Mouse (Mus musculus) heart, adult 8-10 months (tissue): ENCODE measurements around the gene Mpv17l2. TPM values are rescaled to one million over a fixed set of nuclear protein-coding genes. Genes with fewer than 3 reads are reported as not detected.

Experiments used
- DNase-seq: peaks from one replicate; pipeline ENCODE4 v3.0.0; 2022; ENCODE audit warnings: low spot score
- total RNA-seq, 4 experiments: library from RNA; stranded (reverse); gene quantifications; 2 replicates each; pipeline ENCODE4 v1.2.4; 2022

The Mpv17l2 gene
- total RNA-seq = 10 to 100 TPM; 23.2 to 32.5 (median 27.7) TPM

DNA sequence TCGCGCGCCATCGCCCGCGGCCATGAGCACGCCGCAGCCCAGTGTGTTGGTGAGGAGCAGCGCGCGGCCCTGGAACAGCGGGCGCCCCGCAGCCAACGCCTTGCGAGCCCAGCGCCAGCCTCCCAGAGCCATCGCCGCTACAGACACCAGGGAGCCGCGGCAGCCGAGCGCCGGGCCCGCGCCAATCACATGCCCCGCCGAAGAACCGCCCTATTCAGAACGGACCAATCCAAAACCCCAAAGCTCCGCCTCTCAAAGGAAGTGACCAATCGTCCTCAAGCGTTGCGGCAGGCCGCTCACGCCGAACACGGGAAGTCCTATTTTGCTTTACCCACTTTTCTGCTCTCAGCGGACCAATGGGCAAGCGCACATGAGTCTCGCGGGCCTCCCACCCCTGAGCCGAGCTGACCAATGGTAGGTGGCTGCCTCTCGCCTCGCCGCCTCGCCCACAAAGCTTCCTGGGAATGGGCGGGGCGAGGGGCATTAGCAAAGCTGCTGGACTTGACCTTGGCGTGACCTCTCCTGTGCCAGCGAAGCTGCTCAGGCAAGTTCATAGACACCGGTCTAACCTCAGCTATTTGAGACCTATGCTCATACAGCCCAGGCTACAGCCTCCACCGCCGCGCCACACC lies at the start of gene Mpv17l2:
Gene Mpv17l2 (minus strand): TSS at position 172 of the 632 bp plus-strand sequence.
- peak; percentile 97 for DNase-seq

DNA sequence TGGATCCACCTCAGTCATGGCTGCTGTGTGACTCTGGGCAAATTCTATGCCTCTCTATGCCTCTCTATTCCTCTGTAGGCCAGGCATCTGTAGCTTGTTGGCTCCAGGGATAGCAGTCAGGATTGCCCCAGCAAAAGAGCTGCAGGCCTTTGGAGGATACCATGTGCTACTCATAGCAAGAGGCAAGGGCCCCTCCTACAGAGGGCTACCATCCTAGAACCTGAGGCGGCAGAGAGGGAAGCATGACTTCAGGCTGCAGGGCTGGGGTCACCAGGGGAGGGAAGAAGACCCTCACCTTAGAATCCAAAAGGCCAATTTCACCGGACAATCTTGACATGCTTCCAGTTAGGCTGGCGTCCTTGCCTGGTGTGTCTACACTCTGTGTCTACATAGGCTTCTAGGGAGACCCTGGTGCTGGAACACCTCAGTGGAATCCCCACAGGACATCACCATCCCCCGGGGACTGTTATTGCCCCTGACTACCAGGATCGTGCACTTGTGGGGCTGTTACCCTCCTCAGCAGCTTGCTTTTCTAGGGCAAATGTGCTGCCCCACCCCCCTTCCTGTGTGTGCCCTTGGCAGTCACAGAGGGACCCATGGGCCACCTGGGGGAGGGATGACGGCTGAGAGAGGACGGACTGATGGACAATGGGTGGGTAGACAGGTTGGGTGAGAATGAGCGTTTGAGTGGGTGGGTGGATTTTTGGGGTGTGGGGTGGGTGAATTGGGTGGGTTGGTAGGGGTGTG lies 48.4 kb upstream of the Mpv17l2 start:
- DNase-seq = no peak

DNA sequence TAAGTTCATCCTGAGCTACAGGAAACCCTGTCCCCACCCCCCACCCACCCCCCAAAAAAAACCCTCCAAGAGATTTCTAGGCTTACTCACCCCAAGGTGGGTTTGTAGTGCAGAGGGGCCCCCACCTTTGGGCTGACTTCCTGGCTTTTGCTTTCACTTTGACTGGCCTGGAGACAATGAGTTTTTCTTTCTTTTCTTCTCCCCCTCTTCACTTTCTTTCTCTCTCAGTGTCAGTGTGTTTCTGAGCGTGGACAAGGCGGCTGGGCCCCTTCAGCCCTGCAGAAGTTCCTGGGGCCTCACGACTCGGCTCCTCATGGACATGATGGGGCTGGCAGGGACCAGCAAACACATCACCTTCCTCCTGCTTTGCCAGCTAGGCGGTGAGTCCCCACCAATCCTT lies 47.5 kb upstream of the Mpv17l2 start, which contains the start of gene Il12rb1:
Gene Il12rb1 (plus strand): TSS at position 211 of the 400 bp plus-strand sequence.
- no peak for DNase-seq

DNA sequence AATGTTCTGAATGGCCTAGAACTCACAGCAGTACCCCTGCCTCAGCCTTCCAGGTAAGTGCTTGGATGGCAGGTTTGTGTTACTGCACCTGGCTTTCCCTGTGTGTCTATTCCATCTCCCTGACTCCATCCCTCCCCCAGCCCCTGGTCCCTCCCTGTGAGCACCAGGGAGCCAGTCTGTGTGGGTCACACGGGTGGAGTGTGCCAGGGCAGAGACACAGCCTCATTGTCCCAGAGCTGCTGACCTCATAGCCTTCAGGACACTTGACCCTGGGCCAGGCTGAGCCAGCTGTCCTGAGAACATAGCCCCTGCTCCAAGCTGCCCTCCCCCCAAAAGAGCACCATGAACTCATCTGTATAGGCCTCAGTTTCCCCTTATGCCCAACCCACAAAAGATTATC lies 46.6 kb upstream of the Mpv17l2 start:
- DNase-seq = no peak

DNA sequence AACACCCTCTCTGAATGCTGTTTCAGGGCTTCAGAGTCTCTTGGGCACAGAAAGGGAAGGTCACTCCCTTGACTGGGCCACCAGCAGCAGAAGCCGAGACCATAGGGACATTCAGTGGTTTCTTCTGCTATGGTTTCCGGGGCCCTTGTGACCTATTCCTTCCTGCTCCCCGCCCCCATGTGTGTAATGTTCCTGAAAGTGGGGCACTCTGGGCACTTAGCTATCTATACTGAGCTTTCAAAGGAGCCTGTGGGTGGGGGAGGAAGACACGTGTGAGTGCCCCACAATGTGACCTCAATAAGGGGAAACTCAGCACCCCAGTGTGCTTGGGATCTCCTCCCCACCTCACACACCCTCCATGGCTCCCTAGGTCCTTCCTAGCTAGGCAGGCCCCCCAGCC lies 45.8 kb upstream of the Mpv17l2 start:
- DNase-seq = peak; percentile 49

DNA sequence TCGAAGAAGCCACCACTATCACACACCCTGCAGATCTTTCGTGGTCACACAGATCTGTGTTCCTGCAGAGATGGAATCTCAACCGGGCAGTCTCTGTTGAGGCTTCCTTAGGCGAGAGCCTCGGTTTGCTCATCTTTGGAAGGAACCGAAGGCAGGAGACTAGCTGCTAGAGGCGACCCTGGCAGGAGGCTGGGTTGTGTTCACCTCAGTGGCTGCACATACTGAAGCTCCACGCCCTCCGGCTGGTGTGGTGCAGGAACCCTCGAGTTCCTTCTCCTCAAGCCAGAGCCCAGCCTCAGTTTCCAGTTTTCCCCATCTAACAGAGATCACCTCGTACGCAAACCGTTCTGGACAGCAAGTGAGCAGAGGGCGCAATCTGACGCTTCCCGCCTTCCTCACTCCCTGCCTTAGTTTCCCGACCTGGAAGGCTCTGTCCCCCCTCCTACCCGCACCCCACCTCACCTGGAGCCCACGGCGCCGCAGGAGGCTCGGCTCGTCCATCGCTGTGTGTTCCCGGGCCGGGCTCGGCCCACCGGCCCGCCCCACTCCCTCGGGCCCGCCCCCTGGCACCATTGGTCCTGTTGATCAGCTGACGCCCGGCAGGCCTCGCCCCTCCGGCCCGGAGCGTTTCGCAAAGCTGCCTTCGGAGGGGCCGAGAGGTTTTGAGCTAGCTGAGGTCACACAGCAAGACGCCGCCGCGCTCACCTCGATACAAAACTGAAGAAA lies 43.9 kb upstream of the Mpv17l2 start, which contains the start of gene Mast3:
Gene Mast3 (minus strand): TSS at position 574 of the 726 bp plus-strand sequence.
- DNase-seq = peak; percentile 80

DNA sequence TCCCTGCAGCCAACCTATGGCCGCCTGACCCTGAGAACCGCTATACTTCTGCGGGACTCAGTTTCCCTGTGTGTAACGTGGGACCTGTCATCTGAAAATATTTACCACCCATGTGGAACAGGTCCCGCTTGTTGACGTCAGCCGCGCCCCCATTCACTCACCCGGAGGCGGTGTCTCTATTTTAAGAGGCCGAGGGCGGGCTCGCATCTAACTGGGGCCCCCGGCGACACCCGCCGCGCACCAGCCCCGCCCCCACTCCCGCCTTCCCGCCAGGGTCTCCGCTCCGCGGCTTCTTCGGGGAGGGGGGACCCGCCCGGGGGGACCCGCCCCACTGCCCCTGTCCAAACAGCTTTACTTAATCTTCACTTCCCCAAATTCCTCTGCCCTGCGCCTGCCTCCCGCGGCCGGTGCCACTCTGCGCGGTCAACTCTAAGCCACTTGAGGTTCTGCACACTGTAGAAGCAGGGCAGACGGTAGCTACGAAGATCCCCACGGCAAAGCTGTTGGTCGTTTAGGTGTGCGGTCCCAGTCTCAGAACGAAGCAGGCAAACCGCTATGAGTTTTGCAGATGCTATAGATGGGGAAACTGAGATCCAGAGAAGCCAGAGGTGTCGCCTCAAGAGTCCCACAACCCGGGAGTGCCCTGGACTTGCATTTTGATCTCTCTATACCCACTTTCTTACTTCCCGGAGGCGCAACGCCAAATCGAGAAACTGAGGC lies 43.2 kb upstream of the Mpv17l2 start:
- no peak for DNase-seq

DNA sequence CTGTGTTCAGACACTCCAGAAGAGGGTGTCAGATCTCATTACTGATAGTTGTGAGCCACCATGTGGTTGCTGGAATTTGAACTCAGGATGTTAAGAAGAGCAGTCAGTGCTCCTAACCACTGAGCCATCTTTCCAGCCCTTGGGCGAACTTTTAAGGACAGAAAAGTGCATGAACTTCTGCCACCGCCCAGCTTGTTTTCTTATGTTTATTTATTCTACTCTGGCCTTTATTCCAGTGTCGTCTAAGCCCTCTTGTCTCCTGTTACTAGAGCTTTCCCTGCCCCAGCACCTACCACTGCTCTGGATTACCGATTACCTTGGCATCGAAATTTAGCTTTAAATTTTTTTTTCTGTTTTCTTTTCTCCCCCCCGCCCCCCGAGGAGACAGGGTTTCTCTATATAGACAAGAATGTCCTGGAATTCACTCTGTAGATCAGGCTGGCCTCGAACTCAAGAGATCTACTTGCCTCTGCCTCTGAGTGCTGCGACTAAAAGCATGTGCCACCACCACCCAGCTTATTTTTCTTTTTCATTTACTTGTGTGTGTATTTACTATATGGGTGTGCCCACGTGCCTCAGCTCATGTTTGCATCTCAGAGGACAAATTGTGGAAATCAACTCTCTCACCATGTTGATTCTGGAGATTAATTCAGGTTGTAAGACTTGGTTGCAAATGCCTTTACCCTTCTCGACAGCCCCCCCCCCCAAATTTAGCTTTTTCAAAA lies 42.2 kb upstream of the Mpv17l2 start:
- no peak for DNase-seq

DNA sequence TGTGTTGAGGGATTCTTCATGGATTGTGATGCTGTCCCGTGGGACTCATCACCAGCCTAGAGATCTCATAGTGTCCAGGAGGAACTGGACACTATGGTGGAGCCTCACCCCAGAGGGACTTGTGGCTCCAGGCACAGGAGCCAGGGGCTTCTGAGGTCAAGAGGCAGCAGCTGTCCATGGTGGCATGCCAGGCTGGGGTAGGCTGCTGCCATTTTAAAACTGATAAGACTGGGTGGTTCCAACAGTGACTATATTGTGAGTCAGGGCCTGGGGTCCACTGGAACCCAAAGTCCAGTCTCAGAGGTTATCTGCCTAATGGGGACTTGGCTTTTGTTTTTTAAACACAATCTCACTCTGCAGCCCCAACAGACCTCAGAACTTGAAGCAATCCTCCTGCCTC lies 41.1 kb upstream of the Mpv17l2 start:
- no peak for DNase-seq

DNA sequence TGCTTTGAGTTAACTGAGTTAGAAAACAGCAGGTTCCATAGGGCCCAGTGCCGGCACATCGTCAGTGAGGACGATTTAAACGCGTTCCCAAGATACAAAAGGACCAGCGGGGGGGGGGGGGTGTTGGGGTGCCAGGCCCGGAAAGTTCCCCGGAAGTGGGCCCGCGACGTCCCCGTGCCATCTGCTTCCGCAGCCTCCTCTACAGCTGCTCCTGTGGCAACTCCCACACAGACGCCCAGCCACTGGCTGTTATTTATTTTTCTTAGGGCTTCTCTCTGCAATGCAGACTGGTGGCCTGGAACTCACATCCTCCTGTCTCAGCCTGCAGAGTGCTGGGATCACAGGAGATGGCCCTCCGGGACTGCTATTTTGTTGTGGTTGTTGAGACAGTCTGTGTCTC lies 40.4 kb upstream of the Mpv17l2 start:
- no peak for DNase-seq

DNA sequence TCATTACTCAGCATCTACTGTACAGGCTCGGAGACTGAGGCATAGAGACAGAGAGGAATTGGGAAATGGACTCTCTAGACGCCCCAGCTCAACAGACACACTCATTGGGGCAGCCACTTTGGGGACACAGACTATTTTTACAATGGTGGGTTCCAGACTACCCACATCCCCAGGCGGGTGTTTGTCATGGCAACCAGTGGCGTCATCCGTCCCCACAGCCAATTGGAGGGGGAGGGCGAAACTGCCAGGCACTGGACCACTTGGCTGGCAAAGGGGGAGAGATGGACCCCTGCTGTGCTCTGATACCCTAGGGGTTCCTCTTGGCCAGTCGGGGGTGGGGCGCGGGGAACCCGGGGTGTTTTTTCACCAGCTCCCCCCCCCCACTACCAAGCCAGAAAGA lies 39.9 kb upstream of the Mpv17l2 start:
- no peak for DNase-seq

DNA sequence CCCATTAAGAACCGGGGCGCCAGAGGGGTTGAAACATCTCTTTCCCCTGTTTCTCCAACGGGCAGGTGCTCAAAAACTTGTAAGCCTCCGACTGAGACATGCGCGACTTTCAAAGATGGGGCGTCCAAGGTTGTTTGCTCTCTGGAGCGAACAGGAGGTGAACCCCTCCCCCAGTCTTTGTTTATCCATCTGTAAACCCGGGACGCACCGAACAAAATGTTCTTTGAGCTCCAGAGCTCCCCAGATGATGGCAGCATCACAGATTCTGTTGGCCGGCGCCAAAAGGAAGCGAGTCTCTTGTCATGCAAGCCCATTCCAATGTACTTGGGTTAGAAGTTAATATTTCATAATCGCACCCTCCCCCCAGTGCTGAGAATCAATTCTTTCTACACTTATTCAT lies 37.5 kb upstream of the Mpv17l2 start:
- DNase-seq = no peak

DNA sequence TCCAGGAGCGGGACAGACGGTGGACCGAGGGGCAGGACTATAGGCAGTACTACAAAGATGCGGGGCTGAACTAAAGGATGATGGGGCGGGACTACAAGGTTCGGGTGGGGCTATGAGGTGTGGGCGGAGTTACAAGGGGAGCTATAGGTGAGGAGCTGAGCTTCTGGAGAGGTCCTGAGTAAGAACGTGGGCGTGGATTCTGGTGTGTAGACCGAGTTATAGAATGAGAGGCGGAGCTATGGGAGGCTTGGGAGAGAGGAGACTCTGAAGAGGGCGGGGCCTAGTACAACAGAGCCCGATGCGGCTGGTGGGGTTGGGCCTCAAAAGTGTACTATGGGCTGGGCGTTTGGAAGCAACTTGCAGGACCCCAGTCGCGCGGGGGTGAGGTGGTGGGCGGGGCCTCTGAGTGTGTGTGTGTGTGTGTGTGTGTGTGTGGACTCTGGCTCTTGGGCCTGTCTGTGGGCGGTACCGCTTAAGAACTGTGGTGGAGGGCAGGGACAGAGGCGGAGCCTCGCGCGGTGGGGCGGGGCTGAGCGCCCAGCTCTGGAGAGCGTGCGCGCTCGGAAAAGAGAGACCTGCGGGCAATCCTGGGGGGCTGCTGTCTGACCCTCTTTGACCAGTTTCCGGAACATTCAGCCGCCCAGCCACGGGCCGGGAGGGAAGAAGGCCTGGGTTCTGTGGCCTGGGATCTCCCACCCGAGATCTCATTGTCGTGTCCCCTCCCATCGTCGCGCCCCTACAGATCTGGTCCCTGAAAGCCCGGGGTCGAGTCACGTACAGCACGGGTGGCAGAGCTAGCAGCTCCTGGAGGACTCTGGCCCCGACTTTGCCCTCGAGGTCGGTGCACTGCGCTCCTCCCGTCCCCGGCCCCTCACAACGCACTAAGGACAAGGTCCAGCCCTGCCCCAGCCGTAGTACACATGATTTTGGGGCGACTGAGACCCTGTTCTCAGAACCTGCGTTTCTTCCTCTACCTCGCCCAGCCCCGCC lies 36.6 kb upstream of the Mpv17l2 start:
- DNase-seq = peak; percentile 81

DNA sequence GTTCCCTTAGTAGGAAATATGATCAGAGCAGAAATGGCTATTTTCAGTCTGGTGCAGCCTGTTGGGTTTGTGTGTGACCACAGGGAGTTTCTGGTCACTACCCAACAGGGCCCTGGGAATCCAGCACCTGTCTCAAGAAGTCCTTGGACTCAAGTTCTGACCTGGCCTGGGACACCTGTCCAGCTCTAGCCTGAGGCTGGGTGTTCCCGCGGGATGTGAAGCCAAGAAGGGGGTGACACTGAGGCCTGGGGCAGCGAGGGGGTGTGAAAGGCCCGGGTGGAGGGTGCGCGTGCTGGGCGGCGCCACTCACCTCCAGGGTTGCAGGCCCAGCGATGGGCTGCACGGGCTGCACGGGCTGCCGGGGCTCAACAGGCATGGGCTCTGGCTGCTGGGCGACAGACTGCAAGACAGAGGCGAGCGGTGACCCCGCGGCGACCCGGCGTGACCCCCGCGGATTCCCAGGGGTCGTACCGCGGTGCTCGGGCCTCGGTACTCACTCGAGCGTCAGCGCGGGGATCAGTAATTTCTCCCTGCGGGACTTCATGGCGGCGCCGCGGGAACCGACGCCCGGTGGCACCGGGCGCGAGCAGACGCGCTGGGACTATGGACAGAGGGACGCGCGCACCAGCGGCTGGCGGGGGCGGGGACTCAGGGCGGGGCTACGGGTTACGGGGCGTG lies 35.8 kb upstream of the Mpv17l2 start:
- no peak for DNase-seq

DNA sequence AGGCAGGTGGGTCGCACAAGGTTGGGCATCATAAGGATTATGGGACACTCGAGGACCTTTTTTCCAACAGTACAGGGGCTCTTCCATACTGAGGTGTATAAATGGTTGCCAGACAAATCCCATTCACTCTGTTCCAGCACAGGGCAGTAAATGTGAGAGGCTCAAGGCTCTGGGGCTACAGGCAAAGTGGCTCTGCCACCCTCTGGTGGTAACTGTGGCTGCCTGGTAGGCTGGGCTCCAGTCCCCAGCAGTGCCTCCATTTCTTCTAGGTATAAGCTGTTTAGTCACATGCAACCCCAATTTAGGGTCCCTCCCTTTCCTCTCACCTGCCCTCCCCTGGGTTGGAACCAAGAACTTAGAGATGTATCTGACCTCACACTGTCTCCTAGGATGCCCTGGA lies 34.6 kb upstream of the Mpv17l2 start:
- no peak for DNase-seq

DNA sequence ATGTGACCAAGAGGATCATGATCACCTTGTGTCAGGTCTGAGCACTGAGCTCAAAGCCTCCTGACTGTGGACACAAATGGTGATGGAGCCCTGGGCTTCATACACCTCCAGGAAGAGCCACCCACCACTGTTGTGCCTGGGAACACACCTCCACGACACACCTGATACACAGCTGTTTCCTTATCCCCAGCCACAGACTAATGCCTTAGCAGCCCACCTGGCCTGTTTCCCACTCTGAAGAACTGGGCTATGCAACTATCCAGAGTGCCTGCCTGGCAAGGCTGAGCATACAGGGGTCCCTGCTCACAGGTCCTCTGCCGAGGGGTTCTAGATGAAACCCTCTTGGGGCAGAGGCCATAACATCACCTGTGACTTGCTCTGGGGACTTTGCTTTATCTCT lies 33.5 kb upstream of the Mpv17l2 start:
- no peak for DNase-seq

DNA sequence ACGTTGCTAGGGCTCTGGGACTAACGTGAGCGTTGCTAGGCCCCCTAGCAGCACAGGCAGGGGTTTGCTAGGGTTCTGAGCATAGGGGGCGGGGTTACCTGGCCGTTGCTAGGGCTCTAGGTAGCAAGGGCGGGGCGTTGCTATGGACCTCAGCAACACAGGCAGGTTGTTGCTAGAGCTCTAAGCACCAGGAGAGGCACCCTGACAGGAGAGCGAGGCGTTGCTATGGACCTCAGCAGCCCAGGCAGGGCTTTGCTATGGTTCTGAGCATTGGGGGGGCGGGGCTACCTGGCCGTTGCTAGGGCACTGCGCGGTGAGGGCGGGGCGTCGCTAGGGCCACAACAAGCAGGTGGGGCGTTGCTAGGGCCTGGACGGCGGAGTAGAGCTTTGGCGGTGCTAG lies 32.0 kb upstream of the Mpv17l2 start:
- no peak for DNase-seq

DNA sequence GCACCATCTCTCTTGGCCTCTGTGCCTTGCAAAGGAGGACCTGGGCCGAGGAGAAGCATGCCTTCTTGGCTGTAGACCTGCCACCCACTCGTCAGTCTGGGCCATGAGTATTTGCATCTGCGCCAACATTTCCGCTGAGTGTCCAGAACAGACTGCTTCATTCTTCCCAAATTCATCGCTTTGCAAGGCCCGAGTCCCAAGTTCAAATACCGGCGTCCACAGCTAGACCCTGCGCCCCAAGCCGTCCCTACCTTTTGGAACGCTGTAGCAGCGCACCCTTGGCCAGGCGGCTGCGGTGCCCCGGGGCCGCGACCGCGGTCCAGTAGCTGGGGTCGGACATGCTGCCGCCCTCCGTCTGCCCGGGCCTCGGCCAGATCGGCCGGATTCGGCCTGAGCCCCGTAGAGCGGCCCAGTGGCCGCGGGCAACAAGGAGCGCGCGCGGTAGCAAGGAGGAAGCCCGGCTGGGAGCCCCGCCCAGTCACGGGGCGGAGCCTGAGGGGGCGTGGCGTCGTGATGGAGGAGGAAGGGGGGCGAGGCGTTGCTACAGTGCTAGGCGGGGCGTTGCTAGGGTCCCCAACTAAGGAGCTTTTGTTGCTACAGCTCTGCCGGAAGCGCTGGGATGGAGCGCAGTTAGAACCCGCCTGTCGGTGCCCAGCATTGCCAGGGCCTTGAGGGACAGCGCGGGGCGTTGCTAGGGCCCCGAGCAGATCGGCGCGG lies 31.4 kb upstream of the Mpv17l2 start:
- peak; percentile 95 for DNase-seq

DNA sequence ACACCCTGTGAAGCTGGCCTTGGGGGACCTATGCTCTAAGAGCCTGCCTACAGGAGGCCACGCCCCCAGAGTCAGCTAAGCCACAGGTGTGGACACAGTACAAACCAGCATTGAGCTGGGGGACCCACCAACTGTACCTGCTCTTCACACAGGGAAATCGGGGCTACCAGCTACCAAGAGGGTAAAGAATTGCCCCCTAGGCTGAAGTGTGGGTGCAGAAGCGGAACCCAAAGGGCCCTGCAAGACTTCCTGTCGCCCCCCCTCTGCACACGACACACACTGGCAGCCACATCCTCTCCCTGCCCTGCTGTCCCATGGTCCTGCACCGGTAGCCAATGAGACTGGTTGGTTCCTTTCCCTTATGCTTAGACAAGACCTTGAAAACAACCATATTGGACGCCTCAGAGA lies 30.6 kb upstream of the Mpv17l2 start:
- DNase-seq = no peak
